Mouse (Mus musculus) lung, postnatal 0 days (tissue): ENCODE results near the gene Cenpi. TPM values are rescaled to one million over a fixed set of nuclear protein-coding genes. Genes with fewer than 3 reads are reported as not detected.

Experiments used
- ATAC-seq: fragments of 200-750 bp; cut with Nextera tagmentation; 2 replicates; pipeline ENCODE4 v1.8.0; 2017; ENCODE audit warnings: moderate library complexity
- DNase-seq: peaks from one replicate; pipeline ENCODE4 v3.0.0-alpha.2; 2016; ENCODE audit warnings: low spot score
- H3K27ac ChIP-seq: fragments of 300-500 bp; sonication (generic); 2 replicates; pipeline ENCODE4 v1.5.1; 2014; ENCODE audit warnings: antibody characterized with exemption, mild to moderate bottlenecking, low read length, mixed read lengths
- H3K27me3 ChIP-seq: fragments of 300-500 bp; sonication (generic); replicated peaks from 2 replicates; pipeline ENCODE4 v1.6.1; 2014; ENCODE audit warnings: low read length, mixed read lengths; ENCODE audit not compliant: insufficient read depth
- H3K36me3 ChIP-seq: fragments of 300-500 bp; sonication (generic); 2 replicates; pipeline ENCODE4 v1.6.1; 2014; ENCODE audit warnings: low read length, mixed read lengths; ENCODE audit not compliant: insufficient read depth
- H3K4me1 ChIP-seq: fragments of 300-500 bp; sonication (generic); 2 replicates; pipeline ENCODE4 v1.6.1; 2014; ENCODE audit warnings: antibody characterized with exemption, low read depth, low read length, mixed read lengths; ENCODE audit not compliant: insufficient read depth
- H3K4me2 ChIP-seq: fragments of 300-500 bp; sonication (generic); replicated peaks from 2 replicates; pipeline ENCODE4 v1.6.1; 2014; ENCODE audit warnings: low read depth, mild to moderate bottlenecking, low read length, moderate library complexity, mixed read lengths
- H3K4me3 ChIP-seq: fragments of 300-500 bp; sonication (generic); 2 replicates; pipeline ENCODE4 v1.5.1; 2014; ENCODE audit warnings: low read depth, low read length
- H3K9ac ChIP-seq: fragments of 300-500 bp; sonication (generic); replicated peaks from 2 replicates; pipeline ENCODE4 v1.6.1; 2014; ENCODE audit warnings: low read depth, mild to moderate bottlenecking
- H3K9me3 ChIP-seq: fragments of 300-500 bp; sonication (generic); 2 replicates; pipeline ENCODE4 v1.6.1; 2016; ENCODE audit warnings: low read length, mixed read lengths
- CTCF ChIP-seq: IDR thresholded peaks from 2 replicates; pipeline ENCODE4 v1.5.1; 2016; ENCODE audit warnings: antibody characterized with exemption, mild to moderate bottlenecking
- EP300 ChIP-seq: IDR thresholded peaks from 2 replicates; pipeline ENCODE4 v1.6.1; 2016; ENCODE audit warnings: antibody characterized with exemption, mild to moderate bottlenecking, control low read depth
- WGBS: fragments of 180-500 bp; shearing (Covaris S2); extraction: QIAGEN DNeasy Blood & Tissue Kit; methylation state at CpG from one replicate; pipeline ENCODE4 v1.1.7; 2014; 5-methylcytosine and 5-hydroxymethylcytosine counted together
- polyA plus RNA-seq: library from polyadenylated mRNA; unstranded; fragments of >200 nt; fragmentation: Nextera tagmentation; extraction: Ambion mirVana; gene quantifications from 2 replicates; pipeline ENCODE4 v1.2.1, GENCODE M21; 2015

The Cenpi gene
- polyA plus RNA-seq, 1 experiment from 2014 or later, result 1.8 TPM

DNA sequence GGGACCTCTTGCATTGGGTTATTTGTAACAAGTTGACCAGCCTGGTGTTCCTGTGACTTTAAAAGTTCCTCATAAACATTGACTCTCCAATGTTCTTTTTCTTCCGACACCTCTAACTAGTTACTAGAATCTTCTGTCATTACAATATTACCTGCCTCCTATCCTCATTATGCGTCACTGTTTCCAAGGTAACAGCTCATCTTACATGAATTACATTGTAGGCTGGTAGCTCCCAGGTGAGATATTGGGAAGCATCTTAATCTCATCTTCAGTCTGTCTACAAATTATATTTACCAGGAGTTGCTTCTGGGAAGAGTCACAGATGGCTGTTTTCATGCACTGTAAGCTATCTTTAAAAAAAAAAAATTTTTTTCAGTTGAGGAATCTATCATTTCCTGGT lies 22.8 kb upstream of the Cenpi start:
- no peaks in the 10 kb centered on the region for H3K36me3 ChIP-seq
- DNase-seq, result no peak
- no peak overlapping the region for H3K9ac ChIP-seq
- TF ChIP-seq EP300 (no peak), CTCF (no peak)
- no peaks in the 10 kb centered on the region for H3K27me3 ChIP-seq
- H3K4me3 ChIP-seq, result no peak overlapping the region
- no peak overlapping the region for H3K4me2 ChIP-seq
- ATAC-seq, result no peak
- H3K4me1 ChIP-seq, result no peaks in the 10 kb centered on the region
- WGBS, result 95% methylated on average over 2 of the region's 2 CpGs
- no peaks in the 10 kb centered on the region for H3K9me3 ChIP-seq
- H3K27ac ChIP-seq, result no peak overlapping the region

DNA sequence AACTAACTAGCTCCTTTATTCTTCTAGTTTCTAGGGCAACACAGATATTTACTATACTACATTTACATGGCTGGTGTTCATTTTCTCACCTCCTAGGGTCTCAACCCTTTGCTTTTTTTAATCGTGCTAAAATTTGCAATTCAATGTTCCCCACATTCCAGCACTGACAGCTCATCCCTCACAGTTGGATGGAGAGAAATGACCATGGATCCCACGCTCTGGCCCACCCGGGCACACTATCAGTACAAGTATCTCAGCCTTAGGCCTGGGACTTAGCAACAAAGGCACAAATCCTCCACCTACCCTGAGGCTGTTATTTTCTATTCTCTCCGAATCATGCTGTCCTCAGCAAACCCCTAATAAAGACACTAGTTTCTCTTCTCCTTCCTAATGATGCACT lies 22.1 kb upstream of the Cenpi start:
- Histone ChIP-seq H3K4me2 (no peak overlapping the region), H3K36me3 (no peaks in the 10 kb centered on the region), H3K4me3 (no peak overlapping the region), H3K9ac (no peak overlapping the region), H3K27me3 (no peaks in the 10 kb centered on the region), H3K4me1 (no peaks in the 10 kb centered on the region), H3K9me3 (no peaks in the 10 kb centered on the region), H3K27ac (no peak overlapping the region)
- ATAC-seq (no peak), DNase-seq (no peak)
- TF ChIP-seq CTCF (no peak), EP300 (no peak)
- WGBS, result 67% methylated on average over 4 of the region's 4 CpGs

DNA sequence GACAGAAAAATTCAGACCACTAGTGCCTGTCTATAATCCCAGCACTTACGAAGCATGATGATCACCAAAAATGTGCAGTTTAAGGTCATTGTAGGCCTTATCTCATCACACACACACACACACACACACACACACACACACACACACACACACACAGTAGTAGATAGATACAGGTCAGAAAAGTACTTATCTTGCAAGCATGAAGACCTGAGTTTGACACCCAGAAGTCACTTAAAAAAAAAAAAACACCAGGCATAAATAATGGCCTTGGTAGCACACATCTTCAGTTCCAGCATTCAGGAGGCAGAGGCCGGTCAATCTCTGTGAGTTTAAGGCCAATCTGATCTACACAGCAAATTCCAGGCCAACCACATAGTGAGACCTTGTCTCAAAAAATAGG lies 20.6 kb upstream of the Cenpi start:
- Histone ChIP-seq H3K9ac (no peak overlapping the region), H3K4me2 (no peak overlapping the region), H3K27ac (no peak overlapping the region), H3K4me1 (no peaks in the 10 kb centered on the region), H3K9me3 (no peaks in the 10 kb centered on the region), H3K4me3 (no peak overlapping the region), H3K27me3 (no peaks in the 10 kb centered on the region), H3K36me3 (no peaks in the 10 kb centered on the region)
- 92% methylated on average over 2 of the region's 2 CpGs for WGBS
- DNase-seq (no peak), ATAC-seq (no peak)
- TF ChIP-seq EP300 (no peak), CTCF (no peak)

- no peak for ATAC-seq
Measured at GRCm38 (mm10) chrX:134296301-134296700, 11.6 kb upstream of the Cenpi start.

GRCm38 (mm10) chrX:134296737-134297136 lies 11.1 kb upstream of the Cenpi start:
- WGBS, result 24% methylated on average over 6 of the region's 7 CpGs
- no peak overlapping the region for H3K27ac ChIP-seq
- DNase-seq (no peak), ATAC-seq (no peak)
- H3K36me3 ChIP-seq, result no peaks in the 10 kb centered on the region
- TF ChIP-seq EP300 (no peak), CTCF (no peak)
- H3K4me2 ChIP-seq, result peak overlapping the region; percentile 55
- no peaks in the 10 kb centered on the region for H3K27me3 ChIP-seq
- H3K4me3 ChIP-seq, result no peak overlapping the region
- no peak overlapping the region for H3K9ac ChIP-seq
- H3K4me1 ChIP-seq, result no peaks in the 10 kb centered on the region
- H3K9me3 ChIP-seq, result no peaks in the 10 kb centered on the region

More at GRCm38 (mm10) chrX:134296301-134296700, 11.6 kb upstream of the Cenpi start:
- Histone ChIP-seq H3K9me3 (no peaks in the 10 kb centered on the region), H3K27me3 (no peaks in the 10 kb centered on the region), H3K4me2 (peak overlapping the region; percentile 55), H3K4me3 (no peak overlapping the region), H3K36me3 (no peaks in the 10 kb centered on the region), H3K27ac (no peak overlapping the region), H3K9ac (no peak overlapping the region), H3K4me1 (no peaks in the 10 kb centered on the region)
- no peak for TF ChIP-seq EP300
- TF ChIP-seq CTCF, result no peak
- DNase-seq, result no peak
- 26% methylated on average over 9 of the region's 9 CpGs for WGBS

DNA sequence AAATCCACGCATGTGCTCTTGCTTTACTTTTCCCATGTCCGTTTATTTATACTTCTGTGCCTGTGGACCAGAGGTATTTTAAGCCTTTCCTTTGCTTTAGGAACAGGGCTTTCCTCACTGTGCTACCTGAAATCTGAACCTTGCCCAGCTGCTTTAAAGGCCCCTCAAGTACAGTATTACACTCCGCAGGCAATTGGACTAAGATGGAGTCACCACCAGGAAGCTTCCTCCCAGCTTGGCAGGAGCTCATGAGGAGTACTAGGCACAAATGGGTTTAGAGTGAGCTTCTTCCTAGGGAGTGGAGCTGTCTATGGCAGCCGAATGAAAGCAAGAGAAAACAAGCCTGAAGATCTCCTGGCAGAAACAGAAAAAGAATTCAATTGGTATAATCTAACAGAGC lies 10.7 kb upstream of the Cenpi start:
- ATAC-seq, result no peak
- Histone ChIP-seq H3K9me3 (no peaks in the 10 kb centered on the region), H3K4me3 (no peak overlapping the region), H3K36me3 (no peaks in the 10 kb centered on the region), H3K4me2 (no peak overlapping the region), H3K27ac (no peak overlapping the region), H3K4me1 (no peaks in the 10 kb centered on the region), H3K27me3 (no peaks in the 10 kb centered on the region), H3K9ac (no peak overlapping the region)
- DNase-seq, result no peak
- TF ChIP-seq EP300 (no peak), CTCF (no peak)
- WGBS, result 36% methylated on average over 4 of the region's 4 CpGs

GRCm38 (mm10) chrX:134300219-134300618 lies 7.7 kb upstream of the Cenpi start:
- Histone ChIP-seq H3K4me1 (no peaks in the 10 kb centered on the region), H3K9me3 (no peaks in the 10 kb centered on the region), H3K27me3 (no peaks in the 10 kb centered on the region), H3K9ac (no peak overlapping the region), H3K4me3 (no peak overlapping the region), H3K27ac (no peak overlapping the region), H3K4me2 (no peak overlapping the region), H3K36me3 (no peaks in the 10 kb centered on the region)
- no peak for ATAC-seq
- TF ChIP-seq EP300 (no peak), CTCF (no peak)
- no peak for DNase-seq
- 60% methylated on average over 5 of the region's 5 CpGs for WGBS
